Mouse (Mus musculus) adrenal gland (tissue): ENCODE measurements around the gene Adamts3.

Experiments used
- intact Hi-C: fragments of 180-260 bp; cut with DNase I; formaldehyde crosslinking; loops from one replicate; pipeline ENCODE4 v1.15.1; 2025
- long read RNA-seq, 2 experiments: library from polyadenylated mRNA; unstranded; transcript quantifications; one replicate each; pipeline ENCODE4 v2.0.0; 2020; ENCODE audit warnings: borderline replicate concordance in 1 of 2; ENCODE audit not compliant: insufficient replicate concordance in 1 of 2

Gene Adamts3
- long read RNA-seq, experiment 1, partial matches to known transcripts: 1 of 1 reads
- long read RNA-seq, experiment 1, other reads (novel, unspliced or antisense): 0 of 1 reads
- long read RNA-seq, experiment 2, partial matches to known transcripts: 1 of 1 reads
- long read RNA-seq, experiment 2, other reads (novel, unspliced or antisense): 0 of 1 reads

DNA sequence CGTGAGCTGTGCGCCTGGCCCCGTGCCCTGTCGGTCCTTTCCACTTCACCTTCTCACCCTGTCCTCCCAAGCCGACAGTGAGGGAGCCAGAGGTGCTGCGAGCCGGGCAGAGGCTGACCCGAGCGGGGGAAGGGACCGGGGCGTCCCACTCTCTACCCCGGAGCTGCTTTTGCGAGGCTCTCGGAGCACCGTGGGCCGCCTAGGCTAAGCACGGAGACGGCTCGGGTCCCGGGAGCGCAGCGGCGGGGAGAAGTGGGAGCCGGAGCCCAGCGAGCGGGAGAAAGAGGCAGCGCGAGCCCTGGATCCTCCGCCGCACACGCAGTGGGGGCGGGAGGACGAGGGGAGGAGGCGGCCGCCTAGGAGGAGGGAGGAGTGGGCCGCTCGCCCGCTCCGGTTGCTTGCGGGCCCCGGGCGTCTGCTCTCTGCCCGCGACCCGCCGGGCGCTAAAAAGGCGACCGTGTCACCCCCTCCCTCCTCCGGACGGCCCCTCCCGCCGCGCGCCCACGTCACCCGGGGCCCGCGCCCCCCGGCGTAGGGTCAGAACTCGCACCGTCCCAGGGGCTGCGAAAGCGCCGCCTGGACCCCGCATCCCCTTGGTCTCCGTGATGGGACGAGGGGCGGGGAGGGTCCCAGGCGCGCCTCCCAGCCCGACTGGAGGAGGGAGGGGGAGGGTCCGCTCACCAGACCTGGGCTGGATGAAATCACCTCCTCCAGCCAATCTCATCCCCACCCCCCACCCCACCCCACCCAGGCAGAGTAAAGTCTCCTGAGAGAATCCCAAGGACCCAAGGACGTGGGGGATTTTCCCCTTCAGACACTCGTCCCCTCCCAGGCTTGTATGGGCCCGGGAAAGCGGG, at the start of gene Adamts3:
Adamts3 (minus strand) TSS at position 284 of the 857 bp plus-strand sequence.
- intact Hi-C loops: no loop called here

DNA sequence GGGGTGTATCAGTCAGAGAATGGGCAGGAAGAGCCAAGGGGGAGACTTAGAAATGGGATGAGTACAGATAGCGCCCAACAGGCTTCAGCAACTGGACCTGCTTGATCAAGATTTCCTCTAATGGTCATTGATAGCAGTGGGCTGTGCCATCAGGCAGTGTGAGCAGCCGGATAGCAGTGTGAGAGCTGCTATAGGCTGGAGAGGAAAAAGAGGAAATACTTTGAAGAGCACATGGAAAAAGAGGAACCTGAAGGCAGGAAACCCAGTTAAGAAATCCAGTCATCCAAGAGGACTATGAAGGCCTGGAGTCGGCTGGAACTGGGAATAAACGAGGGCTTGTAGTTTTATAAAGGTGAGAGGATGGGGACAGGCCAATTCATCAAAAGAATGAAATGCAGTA, 48.4 kb upstream of the Adamts3 start:
- intact Hi-C loops: loop anchor here (5.0 kb wide), 1 partner anchor 89 kb away; no protein-coding TSS in a partner anchor

DNA sequence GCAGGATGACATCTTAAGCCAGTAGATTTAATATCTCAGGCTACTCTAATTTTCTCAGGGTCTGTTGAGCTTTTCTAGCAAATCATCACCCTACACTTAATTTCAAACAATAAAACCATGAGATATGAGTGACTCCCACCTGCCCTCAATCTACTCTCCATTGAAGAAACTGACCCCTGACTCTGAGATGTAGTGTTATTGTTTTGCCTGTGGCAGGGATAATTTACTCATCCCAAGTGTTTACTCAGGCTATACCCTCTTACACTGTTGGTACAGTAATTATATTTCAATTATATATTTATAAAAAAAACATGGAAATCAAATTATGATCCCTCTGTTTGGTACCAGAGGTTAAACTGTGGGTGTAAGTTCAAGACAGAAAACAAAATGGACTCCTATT, 29.2 kb upstream of the Adamts3 start:
- intact Hi-C loops: no loop called here

DNA sequence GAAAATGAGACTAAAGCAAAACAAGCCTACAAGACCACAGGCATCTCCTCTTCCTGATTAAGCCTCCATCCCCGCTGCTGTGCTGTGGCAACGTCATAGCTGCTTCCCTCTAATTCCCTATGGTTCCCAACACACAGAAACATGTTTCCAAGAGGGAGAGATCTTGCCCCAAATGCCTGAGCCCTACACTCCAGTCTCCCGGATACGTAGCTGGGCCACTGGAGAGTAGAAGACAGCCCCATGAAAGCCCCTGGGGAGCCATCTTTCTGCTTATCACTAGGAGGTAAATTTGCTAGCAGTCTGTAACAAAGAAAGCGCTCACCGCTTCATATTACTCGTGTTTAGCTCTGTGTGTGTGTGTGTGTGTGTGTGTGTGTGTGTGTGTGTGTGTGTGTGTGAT, 28.8 kb upstream of the Adamts3 start:
- intact Hi-C loops: no loop called here

DNA sequence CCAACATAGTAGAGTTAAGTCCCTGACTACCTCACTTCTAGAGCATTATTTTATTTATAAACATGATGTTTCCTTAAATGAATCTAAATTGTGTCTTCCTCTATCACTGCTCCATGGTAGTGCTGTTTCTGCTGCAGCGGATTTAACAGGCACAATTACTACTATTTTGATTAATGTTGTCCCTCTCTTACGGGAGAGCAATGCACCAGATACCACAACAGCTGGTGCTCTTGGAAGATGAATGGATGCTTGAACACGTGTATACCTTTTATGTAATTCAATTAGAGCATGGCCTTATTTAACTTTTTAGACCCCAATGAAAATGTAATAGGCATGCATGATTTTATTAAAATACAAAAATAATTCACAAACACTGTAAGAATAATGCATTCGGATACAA, 28.4 kb upstream of the Adamts3 start:
- intact Hi-C loops: no loop called here

DNA sequence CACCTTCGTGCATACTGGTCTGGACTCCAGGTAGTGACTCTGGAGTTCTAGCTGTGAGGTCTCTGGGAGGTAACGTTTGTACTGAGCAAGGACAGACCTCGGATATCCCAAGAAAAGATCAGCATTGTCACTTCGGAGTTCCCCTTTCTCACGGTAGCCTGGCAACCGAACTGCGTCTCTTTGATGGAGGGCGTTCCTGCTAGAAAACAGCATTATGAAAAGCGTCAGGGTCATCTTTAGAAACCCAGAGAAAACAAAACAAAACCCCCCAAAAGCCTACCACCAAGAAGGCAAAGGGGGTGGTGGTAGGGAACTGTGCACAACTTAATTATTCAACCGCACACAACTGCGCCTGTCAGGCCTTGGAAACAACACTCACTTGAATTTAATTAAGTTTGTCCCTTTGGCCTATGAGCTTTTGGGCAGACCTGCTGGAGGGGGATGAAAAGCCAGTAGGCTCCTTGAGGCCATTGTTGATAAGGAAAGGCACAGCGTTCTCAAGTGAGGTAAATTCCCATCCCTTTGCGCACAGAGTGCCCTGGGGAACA, 23.8 kb upstream of the Adamts3 start:
- intact Hi-C loops: no loop called here

DNA sequence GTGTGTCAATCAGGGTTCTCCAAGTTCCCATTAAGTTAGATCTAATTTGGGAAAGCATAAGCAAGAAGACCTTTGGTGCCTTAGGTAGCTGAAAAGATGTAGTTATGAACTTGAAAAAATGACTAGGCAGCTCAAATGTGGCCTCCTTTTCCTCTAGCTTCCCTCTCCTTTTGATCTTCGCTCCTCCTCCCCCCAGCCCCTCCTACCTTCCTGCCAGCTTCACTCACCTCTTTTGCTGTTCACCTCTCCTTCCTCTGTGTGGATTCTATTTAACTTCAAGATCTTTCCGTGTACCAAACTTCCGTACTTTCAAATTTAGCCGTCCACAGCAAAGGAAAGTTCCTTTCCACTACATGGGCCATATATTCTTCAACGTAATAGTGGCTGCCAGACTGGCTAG, 17.9 kb upstream of the Adamts3 start:
- intact Hi-C loops: no loop called here

DNA sequence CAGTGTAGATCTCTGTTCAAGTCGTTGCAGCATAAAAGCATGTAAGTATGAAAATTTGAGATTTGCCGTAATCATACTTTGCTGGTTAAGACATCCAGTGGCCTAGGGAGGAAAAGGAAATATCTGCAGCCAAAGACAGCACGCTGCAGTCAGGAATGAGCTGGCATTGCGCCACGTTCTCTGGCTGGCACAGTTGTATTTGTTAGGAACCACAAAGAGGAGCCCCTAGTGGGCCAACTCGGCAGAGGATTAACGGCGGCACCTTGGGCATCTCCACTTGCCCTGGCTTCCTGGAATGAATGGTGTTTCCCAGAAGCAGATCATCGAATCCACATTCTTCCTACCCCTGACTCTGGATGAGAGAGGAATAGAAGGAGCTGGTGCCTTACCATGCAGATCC, 14.4 kb upstream of the Adamts3 start:
- intact Hi-C loops: no loop called here

DNA sequence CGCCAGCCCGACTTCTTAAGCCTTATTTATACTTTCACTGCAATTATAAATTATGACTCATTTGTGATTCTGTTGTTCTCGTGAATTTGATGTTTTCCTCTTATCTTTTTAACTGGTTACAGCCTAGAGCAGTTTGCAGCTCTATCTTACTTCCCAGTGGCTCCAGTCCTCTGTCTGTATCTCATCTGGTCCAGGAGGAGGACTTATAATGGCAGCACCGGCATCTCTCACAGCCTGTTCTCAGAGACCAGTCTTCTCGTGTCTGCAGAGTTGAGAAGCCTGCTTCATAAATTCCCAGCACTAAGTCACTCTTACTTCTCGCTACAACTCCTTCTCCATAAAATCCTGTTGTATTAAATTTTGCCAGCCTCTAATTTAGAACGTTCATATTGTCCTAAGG, 12.4 kb upstream of the Adamts3 start:
- intact Hi-C loops: no loop called here

DNA sequence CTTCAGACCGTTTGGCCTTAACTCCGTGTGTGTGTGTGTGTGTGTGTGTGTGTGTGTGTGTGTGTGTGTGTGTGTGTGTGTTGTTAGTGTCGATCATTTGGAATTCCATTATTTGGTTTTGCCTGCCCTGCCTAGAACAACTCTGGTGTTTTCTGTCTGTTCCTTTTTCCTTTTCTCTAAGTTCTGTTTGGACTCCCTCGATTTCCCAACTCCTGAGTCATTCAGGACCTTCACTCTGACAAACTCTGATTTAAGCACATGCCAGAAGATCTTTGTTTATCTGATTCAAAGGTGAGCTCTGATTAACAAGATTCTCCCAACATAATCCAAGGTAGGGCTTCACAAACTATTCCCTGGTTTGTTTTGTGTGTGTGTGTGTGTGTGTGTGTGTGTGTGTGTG, 1.9 kb upstream of the Adamts3 start:
- intact Hi-C loops: no loop called here

DNA sequence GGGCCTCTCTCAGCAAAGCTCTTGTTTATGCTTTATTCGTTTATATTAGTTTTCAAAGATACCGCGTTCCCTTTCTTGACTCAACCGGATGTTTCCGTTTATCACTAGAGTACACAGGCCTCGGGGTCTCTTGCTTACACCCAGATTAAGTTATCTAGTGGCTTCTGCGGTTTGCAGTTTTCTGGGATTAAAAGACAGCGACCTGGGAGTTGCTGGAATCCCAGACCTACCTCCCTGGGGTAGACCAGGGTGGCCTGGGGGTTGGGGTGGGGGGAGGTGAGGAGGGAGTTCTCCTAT, 722 bp upstream of the Adamts3 start:
- intact Hi-C loops: no loop called here

DNA sequence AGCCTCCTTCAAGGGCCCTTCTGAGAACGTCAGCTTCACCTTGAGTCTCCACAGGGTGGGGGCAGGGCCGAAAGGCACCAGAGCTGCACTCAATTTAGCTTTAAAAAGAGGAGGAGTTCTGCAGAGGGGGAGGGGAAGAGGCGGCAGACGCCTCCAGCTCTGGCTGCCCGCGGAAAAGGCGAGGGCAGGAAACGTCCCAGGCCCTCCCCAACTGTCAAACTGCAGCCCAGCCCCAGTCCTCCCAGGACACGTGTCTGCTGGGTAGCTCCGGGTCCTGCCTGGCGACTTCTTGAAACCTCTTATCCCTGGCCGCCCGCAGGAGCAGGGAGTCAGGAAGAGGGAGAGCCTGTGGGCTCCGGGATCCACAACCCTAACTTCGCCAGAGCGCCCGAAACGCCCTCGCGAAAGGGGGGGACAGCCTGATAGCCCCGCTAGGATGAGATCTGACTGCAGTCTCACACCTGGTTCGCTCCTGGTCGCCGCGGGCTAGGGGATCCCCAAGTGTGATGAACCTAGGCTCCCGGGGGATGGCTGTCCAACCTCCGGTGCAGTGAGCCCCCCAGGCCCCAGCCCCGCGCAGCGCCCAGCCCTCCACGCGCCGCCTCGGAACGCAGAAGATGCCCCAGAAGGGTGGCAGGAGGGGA, 921 bp downstream of the Adamts3 start:
- intact Hi-C loops: no loop called here

DNA sequence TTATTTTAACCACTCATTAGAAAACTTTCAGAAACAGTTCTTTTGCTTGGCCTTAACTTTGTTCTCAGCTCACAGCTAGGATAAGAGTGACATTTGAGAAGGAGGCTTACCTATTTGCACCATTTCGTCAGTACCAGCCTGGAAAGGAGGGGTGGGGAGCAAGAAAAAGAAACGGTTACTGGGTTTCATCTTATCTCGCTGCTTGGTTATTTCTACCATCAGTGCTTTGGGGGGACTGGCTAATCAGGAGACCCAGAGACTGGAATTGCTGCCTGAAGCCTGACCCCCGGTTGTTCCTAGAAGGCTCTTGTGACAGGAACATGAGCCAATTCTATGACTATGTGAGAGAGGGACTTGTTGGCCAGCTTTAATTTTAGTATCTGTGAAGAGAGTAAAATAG, 1.7 kb downstream of the Adamts3 start:
- intact Hi-C loops: no loop called here

DNA sequence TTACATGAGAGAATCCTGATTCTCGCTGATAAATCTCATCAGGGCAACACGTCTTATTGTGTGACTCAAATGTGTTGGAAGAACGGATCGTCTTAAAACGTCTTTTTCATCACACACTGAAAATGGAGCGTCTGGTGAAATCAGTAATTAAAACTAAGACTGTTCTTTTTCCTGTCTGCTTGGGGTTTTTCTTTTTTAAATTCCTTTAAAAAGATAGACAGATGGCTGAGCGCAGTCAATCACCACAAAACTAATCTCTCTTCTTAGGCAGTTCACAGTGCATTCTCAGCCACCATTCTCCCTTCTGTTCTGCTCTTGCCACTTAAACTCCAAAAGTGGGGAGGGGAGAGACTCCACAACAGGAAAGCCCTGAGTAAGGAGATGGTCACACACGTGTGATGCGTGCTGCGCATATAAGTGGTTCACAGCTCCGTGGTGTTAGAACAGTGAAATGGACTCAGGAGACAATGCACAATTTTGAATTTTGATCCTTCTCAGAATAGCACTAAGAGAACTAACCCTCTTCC, 4.2 kb downstream of the Adamts3 start:
- intact Hi-C loops: no loop called here

DNA sequence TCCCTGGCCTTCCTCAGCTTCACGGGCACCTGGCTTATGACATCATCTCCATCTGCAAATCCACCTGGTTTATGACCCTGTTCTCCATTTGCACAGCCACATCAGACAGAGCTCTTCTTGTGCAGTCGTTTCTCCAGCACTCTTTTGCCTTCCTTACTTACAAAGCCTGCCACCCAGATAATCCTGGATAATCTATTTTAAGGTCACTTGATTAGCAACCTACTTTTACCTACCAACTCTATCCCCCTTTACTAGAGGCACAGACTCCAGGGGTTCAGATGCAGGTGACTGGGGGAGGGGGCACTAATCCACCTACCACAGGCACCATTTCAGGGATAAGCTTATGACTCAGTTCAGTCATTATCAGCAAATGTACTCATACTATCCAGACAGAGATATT, 10.5 kb downstream of the Adamts3 start:
- intact Hi-C loops: no loop called here

DNA sequence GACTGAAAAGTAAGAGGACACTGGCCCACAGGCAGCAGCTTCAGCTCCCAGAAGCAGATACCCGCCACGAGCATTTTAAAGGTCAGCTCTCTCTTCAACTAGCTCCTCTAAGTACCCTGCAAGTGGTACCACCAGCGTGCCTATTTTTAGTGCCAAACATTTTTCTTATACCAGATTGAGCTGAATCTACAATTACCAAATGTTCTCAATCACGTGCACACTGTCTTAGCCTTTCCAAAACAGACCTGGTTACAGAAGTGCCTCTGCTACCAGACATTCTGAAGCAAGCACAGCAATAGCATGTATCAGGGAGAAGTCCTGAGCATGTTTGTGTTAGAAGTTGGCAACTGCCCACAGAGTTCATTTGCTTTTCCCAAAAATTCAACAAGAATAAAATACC, 23.5 kb downstream of the Adamts3 start:
- intact Hi-C loops: no loop called here

DNA sequence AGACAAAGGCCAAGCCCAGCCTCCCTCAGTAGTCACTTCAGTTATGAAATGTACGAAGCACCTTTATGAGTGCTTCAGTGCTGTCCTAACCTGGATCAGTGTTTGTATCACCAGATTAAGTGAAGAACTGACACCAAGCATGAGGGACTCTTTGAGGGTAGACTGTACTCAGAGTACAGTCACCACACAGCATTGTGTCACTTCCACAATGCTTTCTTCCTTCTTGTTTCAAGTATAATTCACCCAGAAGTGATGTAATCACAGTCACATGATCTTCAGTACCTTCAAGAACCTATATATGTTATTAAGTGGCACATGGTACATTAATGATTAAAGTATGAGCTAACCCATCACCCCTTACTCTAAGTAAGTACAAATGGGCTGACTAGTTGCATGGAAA, 24.3 kb downstream of the Adamts3 start:
- intact Hi-C loops: no loop called here

DNA sequence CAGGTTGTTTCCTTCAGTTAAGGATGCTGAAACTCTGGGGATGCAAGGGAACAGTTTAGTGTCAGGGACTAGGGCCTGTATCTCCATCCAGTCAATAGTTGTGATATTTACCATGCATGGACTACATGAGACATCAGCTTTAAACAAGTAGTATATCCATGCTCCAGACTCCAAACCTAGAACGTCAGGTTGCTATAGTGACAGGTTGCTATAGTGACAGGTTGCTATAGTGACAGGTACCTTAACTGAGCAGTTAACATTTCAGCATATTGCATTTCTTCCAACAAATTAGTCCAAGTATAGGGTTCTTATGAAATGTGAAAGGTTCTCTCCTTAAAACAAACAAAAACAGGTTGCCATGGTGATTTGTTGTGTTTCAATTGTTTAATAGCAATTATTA, 36.6 kb downstream of the Adamts3 start:
- intact Hi-C loops: loop anchor here (10.0 kb wide), 1 partner anchor 348 kb away; no protein-coding TSS in a partner anchor

DNA sequence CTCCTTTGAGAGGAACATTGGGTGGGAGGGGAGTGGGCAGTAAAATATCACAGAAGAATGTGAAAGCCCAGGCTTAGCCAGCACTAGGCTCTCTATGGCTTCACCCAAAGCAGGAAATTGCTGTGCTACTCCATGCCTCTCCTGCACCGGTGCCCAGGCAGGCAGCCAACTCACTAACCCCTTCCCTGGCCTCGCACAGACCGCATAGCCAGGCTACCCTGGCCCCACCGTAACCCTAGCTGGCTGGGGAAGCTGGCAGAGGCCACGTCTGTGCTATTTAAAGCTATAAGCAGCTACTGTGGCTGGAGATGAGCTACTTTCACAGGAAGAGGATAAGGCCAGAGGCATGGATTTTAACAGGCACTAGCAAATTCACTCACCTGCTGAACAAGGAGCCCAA, 38.8 kb downstream of the Adamts3 start:
- intact Hi-C loops: loop anchor here (5.0 to 10.0 kb wide), 2 partner anchors 88 to 350 kb away; no protein-coding TSS in a partner anchor

DNA sequence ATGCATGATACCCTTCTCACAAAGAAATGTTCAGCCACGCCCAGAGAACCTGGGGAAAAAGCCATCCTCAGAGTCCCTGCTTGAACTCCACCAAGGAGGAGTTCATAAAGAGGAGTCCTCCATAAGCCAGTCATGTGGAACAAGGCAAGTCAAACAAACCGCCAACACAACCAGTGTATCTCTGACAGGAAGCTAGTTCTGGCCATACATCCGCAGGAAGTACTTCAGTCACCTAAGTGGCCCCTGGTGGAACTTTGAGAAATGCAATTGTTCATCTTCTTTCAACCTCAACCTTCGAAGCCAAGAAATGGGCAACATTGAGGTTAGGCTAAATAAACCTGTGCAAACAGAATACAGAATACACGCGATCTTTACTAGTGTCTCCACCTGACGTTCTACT, 39.7 kb downstream of the Adamts3 start:
- intact Hi-C loops: loop anchor here (5.0 to 10.0 kb wide), 2 partner anchors 89 to 351 kb away; no protein-coding TSS in a partner anchor

DNA sequence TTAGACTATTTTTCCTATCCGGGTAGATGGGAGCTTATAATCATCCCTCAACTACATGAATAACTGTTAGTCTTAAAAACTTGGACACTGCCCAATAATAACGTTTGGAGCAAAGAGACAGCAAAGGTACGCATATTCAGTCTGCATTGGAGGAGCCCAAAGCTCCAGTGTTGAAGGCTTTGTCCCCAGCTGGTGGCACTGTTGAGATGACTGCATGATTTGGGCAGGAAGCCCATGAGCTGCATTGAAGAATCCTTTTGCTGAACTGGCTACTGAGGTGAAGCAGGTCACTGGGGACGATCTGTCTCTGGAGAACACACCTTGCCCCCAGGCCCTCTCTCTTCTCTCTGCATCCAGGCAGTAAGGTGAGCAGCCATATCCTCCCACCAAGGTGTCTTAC, 43.5 kb downstream of the Adamts3 start:
- intact Hi-C loops: loop anchor here (5.0 to 10.0 kb wide), 2 partner anchors 93 to 355 kb away; no protein-coding TSS in a partner anchor

DNA sequence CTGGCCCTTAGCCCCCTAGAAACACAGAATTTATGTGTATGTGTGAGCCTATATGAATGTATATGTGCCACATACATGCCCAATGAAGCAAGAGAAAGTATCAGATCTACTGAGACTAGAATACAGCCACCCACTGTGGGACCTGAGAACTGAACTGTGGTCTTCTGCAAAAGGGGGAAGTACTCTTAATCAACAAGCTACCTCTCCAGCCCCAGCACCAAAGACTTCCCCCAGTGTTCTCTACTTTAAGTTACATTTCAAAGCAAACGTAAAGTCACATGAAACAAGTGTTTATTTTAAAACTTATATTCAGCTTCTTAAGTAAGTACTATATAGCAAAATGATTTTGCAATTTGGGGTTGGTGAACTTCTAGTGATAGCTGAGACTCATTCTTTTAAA, 62.0 kb downstream of the Adamts3 start:
- intact Hi-C loops: loop anchor here (5.0 kb wide), 1 partner anchor 104 kb away; no protein-coding TSS in a partner anchor
